Mouse (Mus musculus) intestine, embryonic 14.5 days (tissue): Measurements from ENCODE around the gene Rufy4. TPM values are rescaled to one million over a fixed set of nuclear protein-coding genes. Genes with fewer than 3 reads are reported as not detected.

Experiments used
- ATAC-seq: fragments of 200-750 bp; cut with Nextera tagmentation; replicated peaks from 2 replicates; pipeline ENCODE4 v1.8.0; 2017; ENCODE audit warnings: low read depth, moderate number of reproducible peaks, moderate TSS enrichment, moderate library complexity; ENCODE audit not compliant: low FRiP score, low TSS enrichment
- DNase-seq: peaks from one replicate; pipeline ENCODE4 v3.0.0-alpha.2; 2018; ENCODE audit warnings: low spot score
- H3K27ac ChIP-seq: fragments of 300-500 bp; sonication (generic); 2 replicates; pipeline ENCODE4 v1.5.1; 2014; ENCODE audit warnings: low read depth, mild to moderate bottlenecking, control low read depth
- H3K27me3 ChIP-seq: fragments of 300-500 bp; sonication (generic); replicated peaks from 2 replicates; pipeline ENCODE4 v1.6.1; 2014; ENCODE audit warnings: low read length, control low read depth; ENCODE audit not compliant: control insufficient read depth, insufficient read depth
- H3K36me3 ChIP-seq: fragments of 300-500 bp; sonication (generic); 2 replicates; pipeline ENCODE4 v1.6.1; 2014; ENCODE audit warnings: low read length, control low read depth; ENCODE audit not compliant: control insufficient read depth, insufficient read depth
- H3K4me1 ChIP-seq: fragments of 300-500 bp; sonication (generic); replicated peaks from 2 replicates; pipeline ENCODE4 v1.6.1; 2014; ENCODE audit warnings: low read length, control low read depth, mixed read lengths; ENCODE audit not compliant: control insufficient read depth, insufficient read depth
- H3K4me2 ChIP-seq: fragments of 300-500 bp; sonication (generic); 2 replicates; pipeline ENCODE4 v1.6.1; 2014; ENCODE audit warnings: low read length
- H3K4me3 ChIP-seq: fragments of 300-500 bp; sonication (generic); 2 replicates; pipeline ENCODE4 v1.5.1; 2014; ENCODE audit warnings: low read depth, low read length, control low read depth, mixed read lengths
- H3K9ac ChIP-seq: fragments of 300-500 bp; sonication (generic); 2 replicates; pipeline ENCODE4 v1.6.1; 2014; ENCODE audit warnings: mild to moderate bottlenecking, low read length
- H3K9me3 ChIP-seq: fragments of 300-500 bp; sonication (generic); 2 replicates; pipeline ENCODE4 v1.6.1; 2016; ENCODE audit warnings: low read length, control low read depth; ENCODE audit not compliant: control insufficient read depth
- WGBS: fragments of 180-500 bp; shearing (Covaris S2); extraction: QIAGEN DNeasy Blood & Tissue Kit; methylation state at CpG from one replicate; pipeline ENCODE4 v1.1.7; 2014; 5-methylcytosine and 5-hydroxymethylcytosine counted together
- polyA plus RNA-seq: library from polyadenylated mRNA; unstranded; fragments of >200 nt; fragmentation: Nextera tagmentation; extraction: Ambion mirVana; gene quantifications from 2 replicates; pipeline ENCODE4 v1.2.1, GENCODE M21; 2014

The Rufy4 gene
- polyA plus RNA-seq, 1 experiment from 2014 or later, result 0.42 TPM

GRCm38 (mm10) chr1:74110932-74111695 is 14.2 kb upstream of the Rufy4 start:
- no peak for DNase-seq
- H3K9ac ChIP-seq, result no peak overlapping the region
- no peak for ATAC-seq
- no peaks in the 10 kb centered on the region for H3K9me3 ChIP-seq
- no peaks in the 10 kb centered on the region for H3K36me3 ChIP-seq
- H3K4me3 ChIP-seq, result no peak overlapping the region
- peaks cover 4% of the 10 kb centered on the region for H3K4me1 ChIP-seq
- H3K27ac ChIP-seq, result no peak overlapping the region
- H3K4me2 ChIP-seq, result no peak overlapping the region
- no peaks in the 10 kb centered on the region for H3K27me3 ChIP-seq
- 25% methylated on average over 8 of the region's 8 CpGs for WGBS

GRCm38 (mm10) chr1:74111696-74112030 is 13.7 kb upstream of the Rufy4 start:
- Histone ChIP-seq H3K4me1 (peaks cover 4% of the 10 kb centered on the region), H3K27ac (no peak overlapping the region), H3K4me2 (no peak overlapping the region), H3K27me3 (no peaks in the 10 kb centered on the region), H3K9ac (no peak overlapping the region), H3K9me3 (no peaks in the 10 kb centered on the region), H3K36me3 (no peaks in the 10 kb centered on the region), H3K4me3 (no peak overlapping the region)
- WGBS, result 45% methylated on average over 6 of the region's 6 CpGs
- ATAC-seq, result no peak
- DNase-seq, result no peak

- DNase-seq (no peak), ATAC-seq (no peak)
- WGBS, result 42% methylated on average over 3 of the region's 3 CpGs
- Histone ChIP-seq H3K36me3 (no peaks in the 10 kb centered on the region), H3K4me1 (peaks cover 4% of the 10 kb centered on the region), H3K9me3 (no peaks in the 10 kb centered on the region), H3K27ac (no peak overlapping the region), H3K9ac (no peak overlapping the region), H3K27me3 (no peaks in the 10 kb centered on the region), H3K4me2 (no peak overlapping the region), H3K4me3 (no peak overlapping the region)
Observed at GRCm38 (mm10) chr1:74113071-74113470, 12.3 kb upstream of the Rufy4 start.

GRCm38 (mm10) chr1:74117876-74118275 is 7.5 kb upstream of the Rufy4 start:
- no peak overlapping the region for H3K4me3 ChIP-seq
- H3K36me3 ChIP-seq, result no peaks in the 10 kb centered on the region
- H3K27ac ChIP-seq, result no peak overlapping the region
- H3K9me3 ChIP-seq, result no peaks in the 10 kb centered on the region
- H3K27me3 ChIP-seq, result no peaks in the 10 kb centered on the region
- no peaks in the 10 kb centered on the region for H3K4me1 ChIP-seq
- ATAC-seq (no peak), DNase-seq (no peak)
- H3K9ac ChIP-seq, result no peak overlapping the region
- H3K4me2 ChIP-seq, result no peak overlapping the region
- WGBS, result 79% methylated on average over 6 of the region's 6 CpGs

- DNase-seq, result no peak
- H3K9ac ChIP-seq, result no peak overlapping the region
- 83% methylated on average over 1 of the region's 1 CpGs for WGBS
- H3K4me3 ChIP-seq, result no peak overlapping the region
- 0 out of 2 replicates have a peak, but pooled peaks cover 4% of the 10 kb centered on the region for H3K27me3 ChIP-seq
- H3K4me2 ChIP-seq, result no peak overlapping the region
- H3K27ac ChIP-seq, result no peak overlapping the region
- ATAC-seq, result no peak
- no peaks in the 10 kb centered on the region for H3K36me3 ChIP-seq
- no peaks in the 10 kb centered on the region for H3K4me1 ChIP-seq
- no peaks in the 10 kb centered on the region for H3K9me3 ChIP-seq
Observed at GRCm38 (mm10) chr1:74119115-74119514, 6.2 kb upstream of the Rufy4 start.

- H3K9me3 ChIP-seq, result no peaks in the 10 kb centered on the region
- H3K4me1 ChIP-seq, result no peaks in the 10 kb centered on the region
- DNase-seq (no peak), ATAC-seq (no peak)
- H3K9ac ChIP-seq, result no peak overlapping the region
- 86% methylated on average over 7 of the region's 7 CpGs for WGBS
- H3K4me2 ChIP-seq, result no peak overlapping the region
- H3K27ac ChIP-seq, result no peak overlapping the region
- H3K36me3 ChIP-seq, result no peaks in the 10 kb centered on the region
- H3K4me3 ChIP-seq, result no peak overlapping the region
- H3K27me3 ChIP-seq, result 0 out of 2 replicates have a peak, but pooled peaks cover 4% of the 10 kb centered on the region
Observed at GRCm38 (mm10) chr1:74121138-74121537, 4.2 kb upstream of the Rufy4 start.

- ATAC-seq (no peak), DNase-seq (no peak)
- H3K36me3 ChIP-seq, result no peaks in the 10 kb centered on the region
- H3K4me1 ChIP-seq, result no peaks in the 10 kb centered on the region
- H3K4me3 ChIP-seq, result no peak overlapping the region
- H3K9ac ChIP-seq, result no peak overlapping the region
- 0 out of 2 replicates have a peak, but pooled peaks cover 4% of the 10 kb centered on the region for H3K27me3 ChIP-seq
- H3K4me2 ChIP-seq, result no peak overlapping the region
- 48% methylated on average over 9 of the region's 9 CpGs for WGBS
- no peak overlapping the region for H3K27ac ChIP-seq
- H3K9me3 ChIP-seq, result no peaks in the 10 kb centered on the region
Observed at GRCm38 (mm10) chr1:74121821-74122576, 3.3 kb upstream of the Rufy4 start.

- Histone ChIP-seq H3K4me1 (no peaks in the 10 kb centered on the region), H3K9ac (no peak overlapping the region), H3K27me3 (0 out of 2 replicates have a peak, but pooled peaks cover 4% of the 10 kb centered on the region), H3K27ac (no peak overlapping the region), H3K36me3 (no peaks in the 10 kb centered on the region), H3K4me2 (peak overlapping the region; percentile 97), H3K4me3 (no peak overlapping the region), H3K9me3 (no peaks in the 10 kb centered on the region)
- 62% methylated on average over 8 of the region's 8 CpGs for WGBS
- DNase-seq (no peak), ATAC-seq (no peak)
Observed at GRCm38 (mm10) chr1:74123215-74123614, 2.1 kb upstream of the Rufy4 start.
